Mouse (Mus musculus) thymus, postnatal 0 days (tissue): Measurements from ENCODE around the gene Srp68. TPM values are rescaled to one million over a fixed set of nuclear protein-coding genes. Genes with fewer than 3 reads are reported as not detected.
A peak's percentile ranks its signal among the peaks of the same experiment; 100 is the strongest.

Source experiments
- DNase-seq: peaks from one replicate; pipeline ENCODE4 v3.0.0-alpha.2; 2015; ENCODE audit warnings: low spot score
- polyA plus RNA-seq: library from polyadenylated mRNA; unstranded; fragments of >200 nt; fragmentation: Nextera tagmentation; extraction: Ambion mirVana; gene quantifications from 2 replicates; pipeline ENCODE4 v1.2.1, GENCODE M21; 2015

Srp68 gene
- polyA plus RNA-seq, 1 experiment from 2014 or later: 86.4 TPM

DNA sequence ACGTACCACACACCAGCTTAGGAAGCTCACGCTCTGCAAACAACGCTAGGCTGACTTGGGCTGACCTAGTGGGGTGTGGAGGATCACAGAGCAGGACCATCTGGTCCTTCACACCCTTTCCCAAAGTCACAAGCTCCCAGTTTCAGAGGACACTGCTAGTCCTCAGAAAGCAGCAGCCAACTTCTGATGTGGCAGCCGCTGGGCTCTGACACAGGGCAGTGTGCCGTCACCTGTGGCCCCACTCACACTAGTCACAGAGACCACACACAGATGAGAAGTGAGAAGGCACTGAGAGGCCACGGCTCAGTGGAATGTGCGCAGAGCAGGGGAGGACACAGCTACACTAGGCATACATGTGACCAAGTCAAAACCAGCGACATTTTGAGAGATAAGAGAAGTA lies 23.1 kb downstream of the Srp68 start:
- DNase-seq: no peak

DNA sequence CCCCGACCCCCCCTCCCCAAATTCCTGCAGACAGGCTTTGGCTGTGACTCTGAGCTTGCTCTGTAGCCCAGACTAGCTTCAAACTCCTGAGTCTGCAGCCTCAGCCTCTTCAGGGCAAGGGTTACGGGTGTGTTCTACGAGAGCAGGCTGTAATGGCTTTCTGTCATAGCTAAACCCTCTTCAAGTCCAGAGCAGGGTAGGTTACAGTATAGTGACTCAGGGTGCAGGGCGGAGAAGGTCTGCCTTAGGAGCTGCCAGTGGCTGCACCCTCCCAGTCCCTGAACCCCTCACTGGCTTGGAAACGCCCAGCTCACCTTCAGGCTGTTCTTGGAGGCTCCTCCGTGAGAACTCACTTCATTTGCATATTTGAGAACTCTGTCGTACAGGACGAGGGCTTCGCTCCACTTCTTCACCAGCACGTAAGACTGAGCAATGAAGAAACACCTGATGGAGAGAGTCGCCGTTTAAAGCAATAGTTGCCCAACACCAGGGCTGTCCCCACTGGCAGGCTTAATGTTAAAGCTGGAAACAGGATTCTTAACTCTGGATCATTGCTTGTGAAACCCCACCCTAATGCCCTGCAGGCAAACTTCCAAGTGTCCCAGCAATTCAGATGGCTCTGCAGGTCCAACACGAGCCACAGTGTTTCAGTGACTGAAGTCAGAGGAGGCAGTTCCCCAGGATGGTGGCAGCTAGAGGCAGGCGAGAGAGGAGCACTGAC lies 26.4 kb downstream of the Srp68 start:
- no peak for DNase-seq

DNA sequence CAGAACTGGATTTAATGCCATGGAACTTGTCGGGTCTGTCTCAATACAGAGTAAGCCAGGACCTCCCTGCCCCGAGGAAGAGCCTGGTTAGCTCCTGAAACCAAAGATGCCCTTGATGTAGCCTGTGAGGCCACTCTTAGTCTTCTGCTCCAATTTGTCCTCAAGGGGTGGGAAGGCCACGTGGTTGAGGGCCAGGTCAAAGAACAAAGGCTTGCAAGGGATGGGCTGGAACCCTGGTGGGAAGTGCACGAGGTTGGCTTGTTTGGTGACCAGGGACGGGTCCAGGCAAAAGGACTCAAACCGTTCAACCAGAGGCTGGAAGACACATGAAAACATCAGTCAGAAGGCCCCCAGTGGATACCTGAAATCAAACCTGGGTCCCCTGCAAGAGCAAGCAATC lies 28.4 kb downstream of the Srp68 start:
- DNase-seq: no peak

DNA sequence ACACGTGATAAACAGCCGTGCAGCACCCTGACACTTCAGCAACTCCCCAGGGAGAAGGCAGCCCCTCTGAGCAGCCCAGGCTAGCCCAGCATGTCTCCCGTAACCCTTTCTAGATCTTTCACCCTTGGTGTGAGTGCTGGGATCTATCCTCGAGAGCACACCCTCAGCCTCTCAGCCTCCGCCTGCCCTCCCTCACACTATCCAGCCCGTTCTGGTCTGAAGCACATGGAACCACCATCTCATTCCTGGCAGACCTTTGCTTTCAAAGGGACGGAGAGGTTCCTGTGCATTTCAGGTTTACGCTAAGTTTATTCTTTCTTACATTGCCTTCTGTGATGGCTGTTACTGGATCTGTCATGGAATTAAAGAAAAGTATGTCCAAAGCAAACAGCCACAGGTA lies 29.4 kb downstream of the Srp68 start:
- no peak for DNase-seq

DNA sequence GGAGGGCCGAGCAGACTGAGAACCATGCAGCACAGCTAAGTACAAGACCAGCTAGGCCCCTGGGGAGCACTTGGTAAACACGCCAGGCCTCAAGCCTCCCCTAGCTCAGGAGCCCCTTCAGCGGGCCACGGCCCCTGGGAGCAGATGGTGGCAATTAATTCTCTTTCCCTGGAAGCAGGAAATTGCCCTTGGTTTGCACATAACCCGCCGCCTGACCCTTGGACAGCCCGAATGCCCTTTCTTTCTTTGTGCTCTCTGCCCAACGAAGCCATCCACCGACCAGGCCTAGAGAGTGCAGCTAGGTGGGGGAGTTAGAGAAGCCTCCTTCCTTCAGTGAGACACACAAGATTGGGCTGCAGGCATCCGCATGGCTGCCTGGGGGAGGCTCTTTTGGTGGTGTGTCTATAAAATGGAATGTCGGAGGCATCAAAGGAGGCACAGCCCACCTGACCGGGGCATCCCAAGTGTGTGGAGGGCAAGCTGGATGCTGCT lies 32.2 kb downstream of the Srp68 start:
- no peak for DNase-seq

DNA sequence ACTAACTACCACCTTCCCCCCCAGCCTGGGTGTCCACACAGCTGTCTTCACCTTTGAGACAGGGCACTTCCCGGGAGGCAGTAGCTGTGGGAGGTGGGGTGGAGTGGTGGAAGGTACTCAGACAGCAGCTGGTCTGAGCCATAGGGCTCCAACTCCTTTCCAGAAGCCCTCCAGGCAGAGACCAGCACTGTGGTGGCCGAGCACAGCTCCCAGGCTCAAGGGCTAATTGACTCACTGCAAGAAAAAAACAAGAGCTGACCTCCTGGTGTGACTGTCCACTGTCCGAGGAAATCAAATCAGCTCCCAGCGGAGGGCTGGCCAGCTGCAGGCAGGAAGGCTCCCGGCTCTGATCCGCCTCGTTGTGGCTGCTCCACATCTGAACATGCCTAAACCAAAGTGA lies 34.2 kb downstream of the Srp68 start:
- DNase-seq: no peak

DNA sequence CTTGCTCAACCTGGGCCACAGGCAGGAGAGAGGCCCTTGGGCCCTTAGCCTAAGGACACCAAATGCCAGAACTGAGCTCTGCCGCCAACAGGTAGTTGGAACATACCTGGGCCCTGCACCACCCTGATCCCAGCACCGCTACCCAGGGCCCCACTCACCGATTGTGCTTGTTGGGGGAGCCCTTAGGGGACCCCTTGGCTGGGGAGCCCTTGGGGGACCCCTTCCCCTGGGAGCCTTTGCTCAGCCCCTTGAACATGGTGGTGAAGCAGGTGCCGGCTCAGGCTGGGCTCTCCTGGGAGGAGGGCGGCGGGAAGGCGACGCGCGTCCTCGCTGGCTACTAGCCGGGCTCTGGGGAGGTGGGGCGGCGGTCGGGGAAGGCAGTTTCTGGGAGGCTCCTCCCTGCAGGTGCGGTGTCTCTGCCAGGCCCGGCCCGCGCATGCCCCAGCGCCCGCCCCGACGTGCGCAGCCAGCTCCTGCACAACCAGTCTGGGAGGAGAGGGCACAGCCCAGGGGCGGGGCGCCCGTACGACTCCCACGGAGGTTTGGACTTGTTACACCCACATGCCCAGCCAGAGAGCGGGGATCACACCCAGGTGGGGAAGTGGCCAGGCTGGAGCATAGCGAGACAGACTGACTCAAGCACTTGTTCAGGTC lies 36.1 kb downstream of the Srp68 start, which contains the start of gene Evpl:
Gene Evpl, minus strand, starts transcription at position 336 of the 654 bp plus-strand sequence.
- DNase-seq: peak; percentile 86

DNA sequence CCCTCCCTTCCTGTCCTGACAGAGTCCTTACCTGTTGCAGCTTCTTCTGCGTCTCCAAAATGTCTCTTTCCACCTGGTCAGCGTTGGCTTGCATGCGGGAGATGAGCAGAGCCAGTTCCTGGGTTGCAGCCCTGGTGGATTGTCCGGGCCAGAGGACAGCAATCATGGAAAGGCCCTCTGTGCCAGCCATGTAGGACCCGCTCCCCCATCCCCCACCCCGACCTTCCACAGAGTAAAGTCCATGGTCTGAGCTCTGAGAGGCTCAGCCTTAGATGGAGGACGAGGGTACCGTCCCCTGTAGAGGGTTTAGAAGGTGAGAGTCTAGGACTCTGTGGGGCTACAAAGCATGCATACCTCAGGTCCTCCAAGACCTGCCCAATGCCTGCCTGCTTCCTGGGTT lies 39.1 kb downstream of the Srp68 start:
- DNase-seq: no peak

DNA sequence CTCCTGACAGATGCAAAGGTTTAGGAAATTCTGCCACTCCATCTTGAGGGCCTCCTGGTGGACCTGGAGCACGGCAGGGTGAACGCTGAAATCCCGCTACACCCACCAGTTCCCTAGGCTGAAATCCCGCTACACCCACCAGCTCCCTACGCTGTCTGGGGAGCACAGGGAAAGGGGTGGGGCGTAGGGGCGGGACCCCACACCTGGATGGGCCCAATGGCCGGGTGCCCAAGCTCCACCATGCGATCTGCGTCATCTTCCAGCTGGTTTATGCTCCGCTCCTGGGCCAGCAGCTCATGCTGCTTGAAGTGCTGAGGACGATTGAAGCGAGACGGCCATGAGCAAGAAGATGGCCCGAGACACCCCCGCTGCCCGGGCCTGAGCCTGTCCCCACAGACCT lies 41.6 kb downstream of the Srp68 start:
- no peak for DNase-seq

DNA sequence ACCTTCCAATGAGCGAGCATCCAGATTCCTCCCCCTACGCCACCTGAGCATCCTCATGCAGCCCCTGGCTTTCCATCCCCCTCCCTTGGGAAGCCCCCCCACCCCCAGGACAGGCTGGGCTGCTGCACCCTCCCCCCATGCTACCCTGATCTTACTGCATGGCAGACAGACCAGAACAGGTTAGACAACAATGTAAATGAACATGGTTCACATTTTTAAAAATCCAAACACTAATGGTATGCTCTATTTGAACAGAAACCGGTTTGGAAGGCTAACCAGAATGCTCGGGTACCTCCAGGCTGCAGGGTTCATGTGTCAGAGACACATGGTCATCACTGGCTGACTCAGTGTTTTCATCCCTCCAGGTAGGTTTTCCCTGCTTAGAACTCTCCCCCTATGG lies 45.3 kb downstream of the Srp68 start:
- no peak for DNase-seq

DNA sequence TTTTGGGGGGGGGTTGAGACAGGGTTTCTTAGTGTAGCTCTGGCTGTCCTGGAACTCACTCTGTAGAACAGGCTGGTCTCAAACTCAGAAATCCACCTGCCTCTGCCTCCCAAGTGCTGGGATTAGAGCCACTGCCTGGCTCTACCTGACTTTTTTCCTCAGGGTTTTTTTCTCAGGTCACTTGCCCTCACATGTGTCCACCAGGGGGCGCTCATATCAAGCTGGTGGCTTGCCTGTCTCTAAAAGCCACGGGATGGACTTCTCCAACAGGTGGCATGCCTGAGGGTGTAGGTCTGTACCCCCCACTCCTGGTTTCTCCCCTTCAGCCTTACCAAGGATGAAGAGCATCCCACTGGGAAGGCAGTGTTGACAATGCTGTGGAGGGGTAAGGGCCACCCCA lies 47.6 kb downstream of the Srp68 start:
- DNase-seq: peak; percentile 86

DNA sequence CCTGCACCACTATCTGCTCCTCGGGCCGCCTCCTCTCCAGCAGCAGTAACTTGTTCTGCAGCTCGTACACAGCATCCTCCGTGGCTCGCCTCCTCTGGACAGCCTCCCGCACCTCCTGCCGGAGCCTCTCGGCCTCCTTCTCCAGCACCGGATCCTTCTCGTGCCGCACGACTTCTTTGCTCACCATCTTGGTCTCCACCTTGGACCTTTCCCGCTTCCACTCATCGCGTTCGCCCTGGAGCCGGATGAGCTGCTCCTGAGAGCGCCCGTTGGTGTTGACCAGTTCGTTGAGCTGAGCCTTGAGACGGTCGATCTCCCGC lies 51.3 kb downstream of the Srp68 start:
- no peak for DNase-seq

DNA sequence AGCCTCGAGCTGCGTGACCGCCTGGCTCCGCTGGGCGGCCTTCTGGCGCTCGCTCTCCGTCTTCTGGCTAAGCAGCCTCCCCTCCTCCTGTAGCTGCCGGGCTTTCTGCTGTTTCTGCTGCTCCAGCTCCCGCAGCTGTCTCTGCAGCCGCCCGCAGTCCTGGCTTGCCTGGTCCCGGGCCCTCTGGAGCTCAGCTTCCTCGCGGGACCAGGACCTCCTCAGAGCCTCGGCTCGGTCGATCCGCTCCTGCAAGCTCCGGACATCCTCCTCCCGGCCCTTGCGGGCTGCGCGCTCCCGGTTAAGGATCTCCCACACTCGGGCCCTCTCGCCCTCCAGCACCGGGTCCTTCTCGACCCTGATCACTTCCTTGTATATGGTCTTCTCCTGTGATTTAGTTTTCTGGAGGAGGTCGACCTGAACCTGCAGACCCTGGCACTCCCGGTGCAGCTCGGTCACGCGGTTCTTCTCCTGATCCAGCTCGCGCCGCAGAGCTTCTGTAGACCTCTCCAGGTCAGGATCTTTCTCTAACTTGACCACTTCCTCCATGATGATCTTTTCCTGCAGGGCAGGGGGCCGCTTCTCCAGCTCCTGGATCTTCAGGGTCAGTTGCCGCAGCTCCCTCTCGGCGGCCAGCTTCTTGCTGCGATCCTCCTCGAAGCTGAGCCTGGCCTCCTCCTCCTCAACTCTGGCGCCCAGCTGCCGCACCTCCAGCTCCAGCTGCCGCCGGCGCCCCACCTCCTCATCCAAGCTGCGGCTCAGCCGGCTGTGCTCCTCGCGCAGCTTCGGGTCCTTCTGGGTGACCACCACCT lies 51.9 kb downstream of the Srp68 start:
- no peak for DNase-seq

DNA sequence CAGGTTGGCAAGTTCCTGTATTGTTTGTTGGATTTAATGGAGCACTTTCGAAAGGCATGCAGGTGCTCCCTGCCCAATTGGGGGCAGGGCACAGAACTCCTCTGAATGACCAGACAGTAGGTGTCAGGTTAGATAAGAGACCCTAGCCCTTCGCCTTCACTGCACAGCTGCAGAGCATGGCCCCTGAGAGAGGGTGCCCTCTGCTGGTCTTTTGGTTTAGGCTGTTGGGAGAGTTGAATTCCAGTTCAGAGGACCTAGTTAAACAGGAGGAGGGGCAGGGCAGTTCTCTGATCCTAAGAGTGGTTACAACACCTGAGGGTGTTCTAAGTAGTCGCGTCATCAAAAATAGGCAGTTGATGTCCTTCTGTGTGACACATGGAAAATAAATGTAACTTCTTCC lies 54.1 kb downstream of the Srp68 start:
- DNase-seq: peak; percentile 74

DNA sequence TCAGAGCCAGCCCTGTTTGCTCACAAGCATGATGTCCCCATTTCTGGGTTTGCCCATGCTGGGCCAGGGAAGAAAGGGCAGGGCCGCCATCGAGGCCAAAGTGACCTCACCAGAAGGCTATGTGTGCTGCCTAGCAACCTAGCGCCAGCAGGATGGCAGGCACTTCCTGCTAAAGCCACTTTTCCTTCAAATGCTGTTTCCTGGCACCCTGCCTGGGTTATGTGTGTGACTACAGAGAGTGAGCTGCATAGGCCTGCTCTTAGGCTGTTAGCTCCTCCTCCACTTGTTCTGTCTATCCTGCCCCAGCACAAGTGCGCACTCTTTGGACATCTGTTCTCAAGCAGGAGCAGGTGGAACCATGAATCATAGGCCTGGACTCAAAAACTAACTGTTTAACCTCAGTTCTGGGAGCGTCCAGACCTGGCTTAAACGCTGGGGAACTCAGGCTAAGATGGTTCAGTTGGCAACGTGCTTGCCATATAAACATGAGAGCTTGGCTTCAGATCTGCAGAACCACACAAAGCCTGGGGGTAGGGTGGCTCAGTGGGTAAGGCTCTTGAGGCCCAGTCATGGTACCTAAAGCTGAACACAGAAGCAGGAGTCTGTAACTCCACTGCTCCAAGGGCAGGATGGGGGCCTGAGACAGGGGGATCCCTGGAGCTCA lies 55.1 kb downstream of the Srp68 start:
- peak; percentile 16 for DNase-seq

DNA sequence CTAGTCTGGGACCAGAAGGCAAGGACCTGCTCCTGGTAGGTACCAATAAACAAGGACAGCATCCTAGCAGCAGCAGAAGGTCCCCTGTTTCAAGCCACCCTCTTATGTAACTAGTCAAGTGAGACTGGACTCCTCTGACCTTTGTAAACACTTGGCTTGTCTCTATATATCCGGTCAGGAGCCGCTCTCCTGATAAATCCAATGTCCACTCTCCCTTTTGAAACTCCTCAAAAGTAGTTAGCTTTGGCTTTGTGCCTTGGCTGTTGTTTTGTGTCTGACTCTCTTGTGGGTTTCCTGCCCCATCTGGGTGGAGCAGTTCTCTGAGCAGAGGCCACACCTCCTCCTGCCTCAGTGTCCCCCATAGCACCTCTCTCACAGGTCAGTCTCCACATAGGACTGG lies 55.8 kb downstream of the Srp68 start:
- no peak for DNase-seq

DNA sequence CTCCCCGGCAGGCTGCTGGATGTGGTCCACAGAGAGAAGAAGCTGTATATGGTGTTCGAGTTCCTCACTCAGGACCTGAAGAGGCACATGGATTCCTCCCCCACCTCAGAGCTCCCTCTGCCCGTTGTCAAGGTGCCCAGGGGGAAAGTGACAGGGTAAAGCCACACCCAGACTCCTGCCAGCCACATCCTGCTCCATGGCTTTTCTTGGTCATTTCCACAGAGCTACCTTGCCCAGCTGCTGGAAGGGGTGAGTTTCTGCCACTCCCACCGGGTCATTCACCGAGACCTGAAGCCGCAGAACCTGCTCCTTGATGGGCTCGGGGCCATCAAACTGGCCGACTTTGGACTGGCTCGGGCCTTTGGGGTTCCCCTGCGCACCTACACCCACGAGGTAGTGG lies 57.5 kb downstream of the Srp68 start:
- no peak for DNase-seq

DNA sequence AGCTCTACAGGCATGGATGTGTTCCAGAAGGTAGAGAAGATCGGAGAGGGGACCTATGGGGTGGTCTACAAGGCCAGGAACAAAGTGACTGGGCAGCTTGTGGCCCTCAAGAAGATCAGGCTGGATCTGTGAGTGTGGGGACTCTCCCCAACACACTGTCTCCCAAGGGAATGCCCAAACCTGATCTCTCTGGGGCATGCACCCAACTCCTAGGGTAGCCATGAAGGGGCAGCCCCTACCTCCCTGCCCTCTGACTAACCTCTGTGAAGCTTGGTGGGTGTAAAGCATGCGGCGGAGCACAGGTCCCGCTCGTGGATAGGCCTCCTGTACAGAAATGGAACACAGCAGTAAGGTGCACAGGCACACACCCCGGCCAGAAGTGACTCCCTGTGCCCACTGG lies 58.0 kb downstream of the Srp68 start:
- no peak for DNase-seq

DNA sequence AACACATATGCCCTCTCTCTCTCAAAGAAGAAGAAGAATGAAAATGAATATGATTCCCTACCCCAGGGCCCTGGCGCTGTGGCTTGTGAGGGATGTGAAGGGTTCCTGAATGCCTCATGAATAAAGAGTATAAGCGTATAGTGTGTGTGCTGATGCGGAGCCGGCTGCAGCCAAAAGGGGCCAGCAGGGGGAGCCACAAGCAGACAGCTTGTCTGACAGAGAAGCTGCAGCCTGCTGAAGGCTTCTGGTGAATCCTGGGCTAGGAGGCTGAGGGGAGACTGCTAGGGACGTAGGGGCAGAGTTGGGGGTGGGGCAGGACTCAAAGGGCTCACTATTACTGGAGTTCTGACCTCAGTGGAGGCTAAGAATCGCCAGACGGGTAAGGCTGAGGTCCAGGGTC lies 58.8 kb downstream of the Srp68 start:
- DNase-seq: peak; percentile 25

DNA sequence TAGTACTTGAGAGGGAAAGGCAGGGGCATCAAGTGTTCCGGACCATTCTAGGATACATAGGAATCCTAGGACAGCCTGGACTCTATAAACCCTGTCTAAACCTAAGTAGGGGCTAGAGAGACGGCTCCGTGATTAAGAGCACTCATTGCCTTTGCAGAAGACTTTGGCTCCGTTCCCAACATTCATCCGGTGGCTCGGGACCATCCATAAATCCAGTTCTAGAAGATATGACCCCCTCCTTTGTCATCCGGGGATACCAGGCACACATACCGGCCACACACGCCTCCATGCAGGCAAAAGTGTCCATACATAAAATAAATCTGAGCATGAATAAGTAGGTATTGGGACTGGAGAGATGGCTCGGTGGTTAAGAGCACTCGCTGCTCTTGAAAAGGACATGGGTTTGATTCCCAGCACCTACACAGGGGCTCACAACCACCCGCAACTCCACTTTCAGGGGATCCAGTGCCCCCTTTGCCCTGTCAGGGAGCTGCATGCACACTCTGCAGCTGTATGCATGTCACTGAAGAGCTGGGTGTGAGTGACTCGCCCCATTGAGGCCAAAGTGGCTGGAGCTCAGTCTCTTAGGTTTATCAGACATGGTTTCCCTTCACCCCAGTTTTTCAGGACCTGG lies 60.0 kb downstream of the Srp68 start:
- no peak for DNase-seq

DNA sequence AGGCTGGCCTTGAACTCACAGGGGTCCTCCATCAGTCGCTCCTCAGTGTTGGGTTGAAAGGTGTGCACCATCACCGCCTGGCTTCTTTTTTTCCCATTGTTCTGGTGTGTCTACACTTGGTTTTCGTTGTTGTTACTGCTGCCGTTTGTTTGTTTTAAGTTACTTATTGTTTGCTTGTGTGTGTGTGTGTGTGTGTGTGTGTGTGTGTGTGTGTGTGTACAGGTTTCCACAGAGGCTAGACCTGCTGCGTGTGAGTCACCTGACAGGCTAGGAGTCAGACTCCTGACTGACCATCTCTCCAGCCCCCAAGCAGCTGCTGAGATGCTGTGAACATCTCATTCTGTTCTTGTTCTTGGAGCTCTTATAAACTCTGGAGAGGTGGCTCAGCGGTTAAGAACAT lies 61.2 kb downstream of the Srp68 start:
- DNase-seq: no peak
